Mouse (Mus musculus) naive thymus-derived CD4-positive, alpha-beta T cell, adult 2 months (primary cell): ENCODE measurements around the gene Lmx1b.

Source experiments
- DNase-seq: peaks from one replicate; pipeline ENCODE4 v3.0.0-alpha.2; 2011; ENCODE audit warnings: low read depth

The Lmx1b gene

GRCm38 (mm10) chr2:33543429-33544202 lies 96.7 kb downstream of the Lmx1b start:
- peak; percentile 60 for DNase-seq

- DNase-seq, result peak; percentile 73
Measured at GRCm38 (mm10) chr2:33542696-33543428, 97.4 kb downstream of the Lmx1b start.

- DNase-seq, result no peak
Measured at GRCm38 (mm10) chr2:33525274-33526055, 114.8 kb downstream of the Lmx1b start.

- DNase-seq, result no peak
Measured at GRCm38 (mm10) chr2:33515856-33516255, 124.5 kb downstream of the Lmx1b start.

GRCm38 (mm10) chr2:33515431-33515830 lies 124.9 kb downstream of the Lmx1b start:
- DNase-seq, result no peak
